Mouse (Mus musculus): ENCODE measurements around the gene Papln.

DNA sequence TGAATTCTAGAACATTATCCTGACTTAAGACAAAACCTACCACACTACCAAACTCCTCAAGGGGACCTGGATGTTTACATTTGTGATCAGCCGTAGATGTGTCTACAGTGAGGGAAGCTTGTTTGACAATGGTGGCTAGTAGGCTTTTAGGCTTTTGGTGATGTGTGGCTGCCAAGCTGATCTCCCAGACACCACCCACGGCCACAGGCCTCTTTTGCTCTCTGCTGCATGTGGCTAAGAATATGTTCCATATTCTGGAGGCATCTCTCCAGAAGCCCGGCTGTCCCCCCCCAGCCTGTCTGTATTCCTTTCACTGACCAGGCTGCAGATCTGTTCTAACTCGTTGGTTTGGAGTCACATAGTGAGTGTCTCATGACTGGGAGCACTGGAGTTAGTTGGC lies 27.3 kb downstream of the Papln start:
- TF ChIP-seq MYC (IDR thresholded peaks at IDR 0.05; ENCODE audit: low read depth, low read length) (no peak), BHLHE40 (IDR thresholded peaks at IDR 0.05; ENCODE audit: borderline replicate concordance, low read depth, low read length) (no peak), POLR2A (IDR thresholded peaks at IDR 0.05; ENCODE audit: control insufficient read depth in 1 of 2, insufficient read depth in 1 of 2, low read depth in 1 of 2, low read length in 2 of 2, poor library complexity in 1 of 2) (no peak), CTCF (IDR thresholded peaks at IDR 0.05 in 2 of 3, conservative IDR thresholded peaks at IDR 0.05 in 1 of 3; ENCODE audit: control insufficient read depth in 1 of 3, insufficient read depth in 1 of 3, low read depth in 2 of 3, low read length in 3 of 3, poor library complexity in 1 of 3, severe bottlenecking in 1 of 3) (no peak), MAX (IDR thresholded peaks at IDR 0.05; ENCODE audit: low read length) (no peak)

All from MEL (cell line).